Mouse (Mus musculus) kidney, adult 2 months (tissue): ENCODE measurements around the gene Smpdl3a.

ENCODE experiments used
- CTCF ChIP-seq: fragments of 200-500 bp; conservative IDR thresholded peaks from 2 replicates; pipeline ENCODE4 v1.5.1; 2011; ENCODE audit warnings: low read depth, mild to moderate bottlenecking, control low read depth, low read length, moderate library complexity, mixed read lengths; ENCODE audit not compliant: insufficient read depth, insufficient read length
- POLR2A ChIP-seq: fragments of 200-500 bp; IDR thresholded peaks from one replicate; pipeline ENCODE4 v1.6.1; 2011; ENCODE audit warnings: low read depth, low read length, control low read depth

DNA sequence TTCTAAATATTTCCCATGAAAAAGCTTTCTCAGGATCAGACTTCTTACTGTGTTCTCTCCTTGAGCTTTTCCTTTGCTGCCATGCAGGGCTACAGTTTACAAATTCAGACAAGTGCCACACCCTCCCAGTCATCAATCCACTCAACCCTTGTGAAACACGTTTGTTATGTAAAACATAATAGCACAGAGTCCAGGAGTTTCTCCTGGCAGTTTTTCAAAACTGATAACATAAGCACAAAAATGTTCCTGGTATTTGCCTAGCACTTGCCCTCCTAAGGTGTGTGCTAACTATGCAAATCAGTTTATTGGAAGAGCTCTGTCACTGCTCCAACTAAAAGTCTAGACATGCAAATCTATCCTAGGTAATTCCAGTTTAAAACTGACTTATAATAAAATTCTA lies 31.1 kb upstream of the Smpdl3a start:
- no peak for TF ChIP-seq POLR2A
- no peak for TF ChIP-seq CTCF
